Mouse (Mus musculus) spleen, adult 2 months (tissue): ENCODE data around the gene Enho. TPM values are rescaled to one million over a fixed set of nuclear protein-coding genes. Genes with fewer than 3 reads are reported as not detected.

ENCODE experiments used
- DNase-seq, 2 experiments: peaks; one replicate each; pipeline versions ENCODE4 v3.0.0 to v3.0.0-alpha.2; 2012 to 2021; ENCODE audit warnings: low spot score in 2 of 2, low read depth in 1 of 2
- H3K27ac ChIP-seq: fragments of 200-500 bp; 2 replicates; pipeline ENCODE4 v1.5.1; 2012; ENCODE audit warnings: low read length, inconsistent platforms; ENCODE audit not compliant: insufficient read depth
- H3K27me3 ChIP-seq: fragments of 200-500 bp; 2 replicates; pipeline ENCODE4 v1.6.1; 2012; ENCODE audit warnings: mild to moderate bottlenecking, moderate library complexity, low read length, inconsistent platforms; ENCODE audit not compliant: control insufficient read depth, insufficient read depth
- H3K36me3 ChIP-seq: fragments of 200-500 bp; 2 replicates; pipeline ENCODE4 v1.6.1; 2012; ENCODE audit warnings: mild to moderate bottlenecking, low read length, inconsistent platforms; ENCODE audit not compliant: control insufficient read depth, insufficient read depth
- H3K4me1 ChIP-seq: fragments of 200-500 bp; 2 replicates; pipeline ENCODE4 v1.6.1; 2011; ENCODE audit warnings: inconsistent platforms; ENCODE audit not compliant: control insufficient read depth, insufficient read depth, insufficient read length
- H3K4me3 ChIP-seq: fragments of 200-500 bp; 2 replicates; pipeline ENCODE4 v1.5.1; 2011; ENCODE audit warnings: mild to moderate bottlenecking, inconsistent platforms; ENCODE audit not compliant: insufficient read depth, insufficient read length; ENCODE audit errors: extremely low read depth
- CTCF ChIP-seq: fragments of 200-500 bp; IDR thresholded peaks from 2 replicates; pipeline ENCODE4 v1.5.1; 2011; ENCODE audit warnings: mild to moderate bottlenecking, inconsistent platforms; ENCODE audit not compliant: insufficient read depth, insufficient read length, insufficient replicate concordance; ENCODE audit errors: extremely low read depth
- POLR2A ChIP-seq: fragments of 200-500 bp; IDR thresholded peaks from 2 replicates; pipeline ENCODE4 v1.6.1; 2011; ENCODE audit warnings: low read depth, low read length, inconsistent platforms
- WGBS: fragments of 180-500 bp; shearing (Covaris S2); methylation state at CpG from one replicate; pipeline ENCODE4 v1.1.7; 2018; 5-methylcytosine and 5-hydroxymethylcytosine counted together
- polyA plus RNA-seq: library from polyadenylated mRNA; depleted of rRNA; stranded (reverse); fragments of >200 nt; gene quantifications from 2 replicates; pipeline ENCODE4 v1.2.3, GENCODE M21; 2012; rRNA removed

Gene Enho
- polyA plus RNA-seq, 1 experiment = 8.9 TPM

DNA sequence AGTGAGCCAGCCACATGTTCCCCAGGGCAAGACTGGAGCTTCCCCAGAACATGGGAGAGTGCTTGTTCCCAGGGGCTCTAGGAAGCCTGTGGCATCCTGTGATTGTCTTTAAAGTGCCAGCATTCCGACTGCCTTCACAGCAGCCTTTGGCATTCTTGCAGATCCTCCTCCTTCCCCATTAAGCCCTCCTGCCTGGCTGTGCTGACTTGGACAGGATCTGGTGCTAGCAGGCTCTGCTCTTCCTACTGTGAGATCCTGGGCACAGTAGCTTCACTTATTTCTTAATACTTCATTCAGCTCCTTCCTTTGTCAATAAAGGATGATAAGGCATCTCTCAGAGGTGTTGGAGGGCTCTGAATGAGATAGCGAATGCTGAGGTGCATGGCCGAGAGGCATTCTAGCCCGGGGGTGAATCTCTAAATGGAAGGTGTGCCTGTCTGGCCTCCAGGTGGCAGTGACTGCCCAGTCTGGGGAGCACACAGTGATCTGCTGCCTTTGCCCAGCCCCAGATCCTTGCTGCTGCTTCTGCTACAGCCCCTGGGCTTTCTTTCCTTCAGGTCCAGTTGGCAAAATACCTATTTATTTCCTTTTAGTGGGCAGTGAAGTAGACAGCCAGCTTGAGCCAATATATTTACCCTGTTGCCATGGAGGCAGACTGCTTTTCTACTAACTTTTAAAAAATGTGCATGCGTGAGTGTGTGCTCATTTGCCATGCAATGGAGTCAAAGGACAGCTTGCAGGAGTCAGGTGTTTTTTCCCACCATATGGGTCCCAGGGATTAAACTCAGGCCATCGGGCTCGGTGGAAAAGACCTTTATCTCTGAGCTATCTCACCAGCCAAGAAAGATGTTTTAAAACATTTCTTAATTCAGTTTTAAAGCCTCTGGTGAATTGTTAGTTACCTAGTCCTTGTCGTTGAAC is 35.4 kb downstream of the Enho start:
- Histone ChIP-seq H3K4me1 (no peaks in the 10 kb centered on the region), H3K4me3 (no peak overlapping the region), H3K27ac (no peak overlapping the region), H3K27me3 (no peaks in the 10 kb centered on the region), H3K36me3 (no peaks in the 10 kb centered on the region)
- whole genome bisulfite sequencing = 43% methylated on average over 8 of the region's 8 CpGs
- no peak for TF ChIP-seq POLR2A
- 0 out of 2 replicates have a peak, but pooled peaks have one; percentile 16 for TF ChIP-seq CTCF
- no peak for DNase-seq

GRCm38 (mm10) chr4:41602818-41603217 is 37.3 kb downstream of the Enho start:
- WGBS = 25% methylated on average over 4 of the region's 4 CpGs
- no peak for DNase-seq

More at GRCm38 (mm10) chr4:41602818-41603217, 37.3 kb downstream of the Enho start:
- Histone ChIP-seq H3K27ac (no peak overlapping the region), H3K27me3 (no peaks in the 10 kb centered on the region), H3K36me3 (no peaks in the 10 kb centered on the region), H3K4me3 (no peak overlapping the region), H3K4me1 (no peaks in the 10 kb centered on the region)
- TF ChIP-seq CTCF (no peak), POLR2A (no peak)

Other genes with a start within 250 kb of the Enho start
- gene Kif24, start 175.4 kb downstream of the Enho start, polyA plus RNA-seq = 1.6 and 1.8 TPM in 2 replicates
- gene Nudt2, start 175.2 kb downstream of the Enho start, polyA plus RNA-seq = 4.1 and 4.3 TPM in 2 replicates
- gene AI464131, start 137.2 kb downstream of the Enho start, polyA plus RNA-seq = 2.2 and 2.3 TPM in 2 replicates
- gene 1110017D15Rik, start 123.0 kb downstream of the Enho start, polyA plus RNA-seq = 0.15 and 0.16 TPM in 2 replicates
- 16.3 and 23.9 TPM in 2 replicates for gene Fam219a, start 70.8 kb downstream of the Enho start, polyA plus RNA-seq
- gene Dnaic1, start 70.5 kb downstream of the Enho start, polyA plus RNA-seq = 0.25 and 0.95 TPM in 2 replicates
- 8.1 and 9.3 TPM in 2 replicates for gene Cntfr, start 56.8 kb upstream of the Enho start, polyA plus RNA-seq
- gene Il11ra1, start 59.7 kb upstream of the Enho start, polyA plus RNA-seq = 45.0 and 52.1 TPM in 2 replicates
- 32.8 and 46.9 TPM in 2 replicates for gene Rpp25l, start 73.2 kb upstream of the Enho start, polyA plus RNA-seq
- gene Dctn3, start 82.8 kb upstream of the Enho start, polyA plus RNA-seq = 25.4 and 25.5 TPM in 2 replicates
- gene Arid3c, start 90.8 kb upstream of the Enho start, polyA plus RNA-seq = not detected in 2 replicates
- gene Galt, start 114.9 kb upstream of the Enho start, polyA plus RNA-seq = 67.1 and 91.0 TPM in 2 replicates
- 48.3 and 51.1 TPM in 2 replicates for gene Sigmar1, start 115.8 kb upstream of the Enho start, polyA plus RNA-seq
- gene Ccl27a, start 133.9 kb upstream of the Enho start, polyA plus RNA-seq = 8.9 and 14.1 TPM in 2 replicates